Mouse (Mus musculus) frontal cortex, postnatal 36 days (tissue): ENCODE results near the gene Psmc3.
A peak's percentile ranks its signal among the peaks of the same experiment; 100 is the strongest.
"Not testable (repeated sequence)": the region's sequence is repeated elsewhere in the genome, so short reads cannot be mapped to it uniquely, and the experiment has no call there.

Experiments
- DNase-seq, 2 experiments: peaks; one replicate each; pipeline ENCODE4 v3.0.0; 2022; ENCODE audit warnings: low spot score in 2 of 2

Psmc3 gene

GRCm38 (mm10) chr2:91081775-91082695 is 28.2 kb downstream of the Psmc3 start, which contains the start of gene Spi1:
Gene Spi1, plus strand, starts transcription at chr2:91082390.
- DNase-seq = no peak

DNA sequence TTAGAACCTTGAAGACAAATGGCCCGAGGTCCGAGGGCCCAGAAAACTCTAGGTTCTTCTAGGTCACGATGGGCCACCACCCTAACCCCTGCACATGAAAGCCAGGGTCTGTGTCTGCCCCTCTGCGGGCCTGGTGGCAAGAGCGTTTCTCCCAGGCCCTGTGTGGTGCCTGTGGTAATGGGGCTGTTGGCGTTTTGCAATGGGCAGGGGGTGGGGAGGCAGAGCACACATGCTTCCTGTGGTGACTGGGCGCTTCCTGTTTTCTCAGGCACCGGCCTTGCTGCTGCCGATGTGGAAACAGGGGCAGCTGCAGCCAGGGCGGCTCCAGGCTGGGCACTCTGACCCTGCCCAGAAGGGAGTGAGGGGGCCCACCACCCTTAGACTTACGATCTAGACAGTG is 29.0 kb downstream of the Psmc3 start:
- DNase-seq = no peak

GRCm38 (mm10) chr2:91083366-91083940 is 29.6 kb downstream of the Psmc3 start:
- no peak for DNase-seq

GRCm38 (mm10) chr2:91084179-91084820 is 30.5 kb downstream of the Psmc3 start:
- DNase-seq = no peak

DNA sequence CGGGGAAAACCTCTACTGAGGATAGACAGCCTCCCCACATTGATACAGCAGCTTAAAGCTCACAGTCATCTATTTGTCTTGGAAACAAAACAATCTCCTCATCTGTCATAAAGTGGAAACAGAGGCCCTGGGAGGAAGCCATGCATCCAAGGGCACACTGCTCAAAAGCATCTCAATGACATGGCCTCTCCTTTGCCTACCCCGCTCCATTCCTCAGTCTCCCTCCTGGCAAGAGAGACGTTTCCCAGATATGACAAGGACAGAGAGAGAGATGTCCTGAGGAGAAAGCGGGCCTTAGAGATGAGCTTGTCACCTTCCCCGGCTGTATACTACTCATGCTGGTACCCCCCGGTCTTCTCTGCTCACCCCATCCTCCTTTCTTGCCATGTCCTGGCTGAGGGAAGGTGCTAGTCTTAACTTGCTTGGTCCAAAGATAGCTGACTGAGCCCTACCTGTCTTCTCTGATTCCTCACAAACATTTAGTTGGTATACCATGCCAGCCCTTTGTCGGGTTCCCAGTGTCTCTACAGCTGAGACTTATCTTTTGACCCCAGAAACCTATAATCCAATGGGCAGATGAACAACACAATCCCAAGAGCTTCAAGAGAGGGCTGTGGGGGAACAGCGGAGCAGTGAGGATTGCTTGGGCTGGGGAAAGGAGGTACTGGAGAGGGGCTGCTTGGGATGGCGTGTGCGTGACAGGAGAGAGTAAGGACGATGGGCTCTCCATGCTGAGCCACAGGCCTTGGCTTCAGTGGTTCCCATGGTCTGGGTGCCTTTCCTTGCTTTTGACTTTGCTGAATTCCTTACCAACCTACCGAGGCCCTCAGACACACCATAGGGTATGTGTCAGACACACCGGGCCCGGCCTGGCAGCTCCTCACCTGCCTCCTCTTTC is 31.9 kb downstream of the Psmc3 start:
- no peak for DNase-seq

DNA sequence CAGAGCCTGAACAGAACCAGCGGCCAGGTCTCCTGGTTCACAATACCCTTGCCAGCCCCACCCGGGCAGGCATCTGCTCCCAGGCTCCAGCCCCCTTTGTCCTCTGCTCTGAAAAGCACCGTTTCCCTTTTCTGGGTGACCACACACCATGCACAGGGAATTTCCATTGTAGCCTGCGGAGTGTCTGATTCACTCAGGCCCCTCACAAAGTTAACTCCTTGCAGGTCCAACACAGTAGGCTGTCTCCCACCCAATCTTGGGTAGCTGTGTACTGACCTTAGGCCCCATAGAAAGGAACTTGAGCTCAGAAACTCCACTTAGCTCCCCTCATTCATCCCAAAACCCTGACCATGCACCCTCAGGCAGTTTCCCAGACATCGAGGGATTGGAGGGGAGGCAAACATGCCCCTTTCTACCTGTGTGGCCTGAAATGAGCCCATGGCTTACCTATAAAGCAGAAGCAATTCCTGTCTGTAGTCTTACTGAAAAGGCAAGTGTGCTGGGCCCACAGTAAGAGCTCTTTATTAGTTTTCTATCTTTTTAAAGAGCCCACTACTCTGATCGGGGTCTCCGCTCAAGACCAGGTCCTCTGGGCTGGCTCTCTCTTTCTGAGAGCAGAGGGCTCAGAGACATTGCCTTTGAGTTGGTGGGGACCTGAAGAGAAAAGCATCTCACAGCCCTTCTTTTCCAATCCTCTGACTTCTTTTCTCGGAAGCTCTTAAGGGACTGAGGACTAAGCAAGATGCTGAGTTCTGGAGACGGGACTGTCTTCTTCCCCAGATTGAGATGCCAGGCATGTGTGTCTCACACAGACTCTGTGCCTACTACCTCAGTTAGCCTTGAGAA is 32.8 kb downstream of the Psmc3 start:
- DNase-seq = no peak

- DNase-seq = no peak
Measured at GRCm38 (mm10) chr2:91087453-91087852, 33.6 kb downstream of the Psmc3 start.

DNA sequence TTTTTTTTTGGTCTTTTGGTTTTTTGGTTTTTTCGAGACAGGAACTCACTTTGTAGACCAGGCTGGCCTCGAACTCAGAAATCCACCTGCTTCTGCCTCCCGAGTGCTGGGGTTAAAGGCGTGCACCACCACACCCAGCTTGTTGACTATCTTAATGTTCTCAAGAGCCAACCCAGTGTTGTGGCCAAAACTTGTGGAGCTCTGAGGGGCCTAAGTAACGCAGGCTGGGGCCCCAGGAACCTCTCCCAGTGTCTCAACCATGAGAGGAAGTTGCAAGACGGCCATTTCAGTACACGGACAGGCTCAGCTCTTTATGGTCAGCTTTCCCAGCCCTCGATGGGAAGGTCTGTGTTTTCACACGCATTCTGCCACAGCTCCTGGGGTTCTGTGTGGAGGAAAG is 35.2 kb downstream of the Psmc3 start:
- DNase-seq = no peak

- DNase-seq = no peak
Measured at GRCm38 (mm10) chr2:91090208-91090607, 36.4 kb downstream of the Psmc3 start.

DNA sequence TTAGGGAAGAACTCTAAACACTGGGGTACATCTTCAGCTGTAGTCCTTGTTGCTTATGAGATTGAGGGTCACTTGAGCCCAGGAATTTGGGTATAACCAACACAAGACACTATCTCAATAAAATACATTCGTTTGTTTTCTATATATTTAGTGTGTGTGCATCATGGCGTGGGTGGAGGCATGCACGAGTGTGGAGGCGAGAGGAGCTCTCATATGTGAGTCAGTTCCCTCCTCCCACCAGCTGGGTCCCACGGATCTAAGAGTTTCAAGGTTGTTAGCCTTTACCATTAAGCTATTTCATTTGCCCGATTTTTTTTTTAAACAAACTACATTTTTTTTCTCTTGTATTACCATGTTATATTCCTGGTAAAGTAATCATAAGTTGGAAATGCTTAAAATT is 37.0 kb downstream of the Psmc3 start:
- DNase-seq = no peak

GRCm38 (mm10) chr2:91096524-91096923 is 42.7 kb downstream of the Psmc3 start:
- DNase-seq = no peak

- DNase-seq = no peak
Measured at GRCm38 (mm10) chr2:91097015-91097414, 43.2 kb downstream of the Psmc3 start.

DNA sequence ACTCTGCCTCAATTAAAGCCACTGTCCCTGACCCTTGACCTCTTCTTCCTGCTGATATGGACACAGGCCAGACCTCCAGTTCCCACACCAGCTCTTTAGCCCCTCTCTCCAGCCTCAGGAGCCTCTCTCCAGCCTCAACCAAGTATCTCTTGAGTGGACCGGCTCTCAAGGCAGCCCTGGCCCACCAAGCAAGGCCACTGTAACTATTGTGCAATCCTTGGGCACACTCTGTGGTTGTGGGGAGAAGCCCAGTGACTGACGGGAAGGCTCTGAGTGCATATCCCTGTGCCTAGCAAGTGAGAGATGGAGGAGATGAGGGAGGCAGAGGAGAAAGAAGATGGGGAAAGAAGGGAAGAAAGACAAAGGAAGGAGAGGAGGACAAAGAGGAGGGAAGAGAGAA is 44.3 kb downstream of the Psmc3 start:
- DNase-seq = no peak

DNA sequence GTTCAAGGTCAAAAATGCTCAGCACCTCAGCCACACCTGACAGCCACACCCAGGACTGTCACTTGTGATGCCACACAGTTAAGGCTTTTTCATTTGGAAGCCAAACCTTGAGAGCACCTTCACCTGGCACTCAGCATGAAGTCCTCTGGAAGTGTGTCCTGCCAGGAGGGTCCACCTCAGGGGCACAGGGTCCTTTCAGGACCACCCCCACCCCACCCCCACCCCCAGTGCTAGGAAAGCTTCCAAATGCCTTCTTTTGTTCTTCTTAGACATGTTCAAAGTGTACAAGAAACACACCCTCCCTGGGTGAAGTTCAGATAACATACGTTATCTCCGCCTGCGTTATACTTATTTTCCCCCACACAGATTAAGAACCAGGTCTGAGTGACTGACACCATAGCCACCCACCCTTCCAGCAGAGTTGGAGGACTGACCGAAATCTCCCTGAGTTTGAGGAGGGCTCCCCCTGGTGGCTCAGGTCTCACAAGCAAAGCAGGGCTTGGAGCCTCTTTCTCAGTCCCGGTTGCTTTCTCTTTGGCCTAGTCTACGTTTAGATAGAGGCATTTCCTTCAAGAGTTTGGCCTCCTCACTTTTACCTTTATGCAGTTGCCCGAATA is 47.4 kb downstream of the Psmc3 start:
- DNase-seq = peak; percentile 90 to 91

DNA sequence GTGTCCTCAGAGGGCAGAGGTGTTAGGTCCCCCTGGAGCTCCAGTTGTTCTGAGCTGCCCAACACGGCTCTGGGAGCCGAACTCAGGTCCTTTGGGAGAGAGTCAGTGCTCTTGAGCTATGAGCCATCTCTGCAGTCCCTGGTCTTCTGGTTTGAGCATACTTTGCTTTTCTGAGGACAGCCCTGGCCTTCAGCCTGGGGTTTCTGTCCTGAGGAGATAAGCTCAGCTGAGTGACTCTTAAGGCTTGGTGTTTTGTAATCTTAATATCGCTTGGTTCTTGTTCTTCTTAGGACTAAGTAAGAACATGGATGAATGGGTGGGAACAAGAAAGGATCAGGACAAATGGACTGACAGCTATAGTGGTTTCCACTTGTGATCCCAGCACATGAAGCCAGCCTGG is 54.3 kb downstream of the Psmc3 start:
- no peak for DNase-seq

DNA sequence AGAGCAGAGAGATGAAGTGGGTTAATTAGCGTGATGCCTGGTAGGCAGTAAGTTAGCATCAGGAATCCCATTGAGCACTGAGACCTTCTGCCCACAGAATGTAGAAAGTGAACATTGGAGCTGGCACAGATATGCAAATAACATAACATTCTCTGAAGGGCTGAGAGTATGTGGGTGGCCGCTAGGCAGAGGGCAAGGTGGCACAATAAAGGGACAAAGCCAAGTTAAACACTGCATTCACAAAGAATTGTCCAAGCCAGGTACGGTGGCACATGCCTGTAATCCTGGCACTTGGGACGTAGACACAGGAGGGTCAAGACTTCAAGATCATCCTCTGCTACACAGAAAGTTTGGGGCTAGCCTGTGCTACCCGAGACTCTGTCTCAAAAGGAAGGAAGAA is 55.4 kb downstream of the Psmc3 start:
- no peak for DNase-seq

DNA sequence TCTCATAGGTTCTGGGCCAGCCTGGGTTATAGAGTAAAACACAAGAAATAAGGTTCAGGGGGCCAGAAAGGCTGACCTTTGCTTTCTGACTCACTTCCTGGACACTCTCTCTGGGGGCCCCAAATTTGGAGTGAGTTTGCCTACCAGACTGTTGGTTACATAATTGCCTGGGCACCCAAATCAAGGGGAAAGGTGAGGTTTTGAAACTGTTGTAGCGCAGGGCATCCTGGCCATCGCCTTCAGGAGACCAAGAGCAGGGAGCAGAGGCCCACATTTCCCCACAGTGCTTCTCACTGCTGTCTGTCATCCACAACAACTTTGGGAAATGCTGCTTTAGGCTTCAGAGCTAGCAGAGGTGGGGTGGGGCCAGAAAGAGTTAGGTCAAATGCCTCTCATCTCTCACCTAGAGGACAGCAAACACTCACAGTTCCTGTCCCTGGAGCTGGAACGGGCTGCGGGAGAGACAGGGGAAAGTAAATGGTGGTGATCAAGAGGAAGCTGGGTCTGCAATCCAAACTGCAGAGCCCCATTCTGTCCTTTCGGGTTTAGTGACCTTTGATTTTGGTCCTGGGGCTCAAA is 56.1 kb downstream of the Psmc3 start:
- DNase-seq = no peak

GRCm38 (mm10) chr2:91110429-91110828 is 56.6 kb downstream of the Psmc3 start:
- no peak for DNase-seq

DNA sequence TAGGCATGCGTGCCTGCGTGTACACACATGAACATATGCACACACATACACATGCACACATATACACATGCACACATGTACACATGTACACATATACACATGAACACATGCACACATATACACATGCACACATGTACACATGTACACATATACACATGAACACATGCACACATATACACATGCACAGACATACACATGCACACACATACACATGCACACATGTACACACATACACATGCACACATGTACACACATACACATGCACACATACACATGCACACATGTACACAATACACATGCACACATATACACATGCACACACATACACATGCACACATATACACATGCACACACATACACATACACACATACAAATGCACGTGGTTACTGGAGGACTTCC is 58.0 kb downstream of the Psmc3 start:
- not testable (repeated sequence) for DNase-seq

GRCm38 (mm10) chr2:91112491-91112890 is 58.7 kb downstream of the Psmc3 start:
- DNase-seq = no peak
